Mouse (Mus musculus) forelimb bud, embryonic 11.5 days (tissue): Measurements from ENCODE around the gene Anxa8.

Source experiments
- DNase-seq: peaks from one replicate; pipeline ENCODE4 v3.0.0-alpha.2; 2012; ENCODE audit warnings: low read depth, low spot score

The Anxa8 gene

GRCm38 (mm10) chr14:34119046-34119723 lies 33.4 kb downstream of the Anxa8 start:
- no peak for DNase-seq

- DNase-seq = no peak
These were observed 34.5 kb downstream of the Anxa8 start for GRCm38 (mm10) chr14:34120016-34120910.

GRCm38 (mm10) chr14:34120923-34121351 lies 35.2 kb downstream of the Anxa8 start:
- no peak for DNase-seq

- no peak for DNase-seq
These were observed 35.9 kb downstream of the Anxa8 start for GRCm38 (mm10) chr14:34121691-34122090.

- no peak for DNase-seq
These were observed 45.4 kb downstream of the Anxa8 start for GRCm38 (mm10) chr14:34131216-34131615.

- DNase-seq = no peak
These were observed 49.6 kb downstream of the Anxa8 start for GRCm38 (mm10) chr14:34135391-34135790.

GRCm38 (mm10) chr14:34139671-34140664 lies 54.2 kb downstream of the Anxa8 start:
- DNase-seq = no peak

GRCm38 (mm10) chr14:34142316-34142715 lies 56.5 kb downstream of the Anxa8 start:
- DNase-seq = no peak

GRCm38 (mm10) chr14:34142915-34143314 lies 57.1 kb downstream of the Anxa8 start:
- no peak for DNase-seq
